Mouse (Mus musculus): ENCODE results near the gene Yap1. TPM values are rescaled to one million over a fixed set of nuclear protein-coding genes. Genes with fewer than 3 reads are reported as not detected.

Yap1 gene
- polyA plus RNA-seq, 1 experiment = 7.1 TPM

DNA sequence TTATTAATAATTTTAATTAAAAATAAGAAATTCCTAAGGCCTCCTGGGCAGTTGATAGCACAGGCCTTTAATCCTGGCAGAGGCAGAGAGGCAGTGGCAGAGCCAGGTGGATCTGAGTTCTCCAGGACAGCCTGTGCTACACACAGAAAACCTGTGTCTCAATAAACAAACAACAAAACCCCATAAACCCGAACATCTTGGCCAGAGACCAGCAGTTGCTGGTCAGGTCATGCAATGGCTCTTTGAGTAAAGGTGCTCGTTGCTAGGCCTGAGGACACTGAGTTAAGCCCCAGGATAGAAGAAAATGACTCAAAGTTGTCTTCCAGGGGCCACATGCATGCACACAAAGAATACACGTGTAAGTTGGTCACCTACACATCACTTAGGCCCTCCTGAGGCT, 75.5 kb downstream of the Yap1 start:
- 64% methylated on average over 3 of the region's 3 CpGs for WGBS
- no peak overlapping the region for H3K27ac ChIP-seq (ENCODE audit: control insufficient read depth, insufficient read depth, low read depth, low read length, poor library complexity)
- TF ChIP-seq POLR2A (IDR thresholded peaks at IDR 0.05; ENCODE audit: borderline replicate concordance, control insufficient read depth, low read depth, low read length) (no peak), CTCF (IDR thresholded peaks at IDR 0.05; ENCODE audit: control insufficient read depth, insufficient read depth, low read length) (no peak)
- H3K4me1 ChIP-seq (ENCODE audit: control insufficient read depth, insufficient read depth, low read length) = no peaks in the 10 kb centered on the region
- H3K4me3 ChIP-seq (replicated peaks; ENCODE audit: control insufficient read depth, low read depth, low read length) = no peak overlapping the region

DNA sequence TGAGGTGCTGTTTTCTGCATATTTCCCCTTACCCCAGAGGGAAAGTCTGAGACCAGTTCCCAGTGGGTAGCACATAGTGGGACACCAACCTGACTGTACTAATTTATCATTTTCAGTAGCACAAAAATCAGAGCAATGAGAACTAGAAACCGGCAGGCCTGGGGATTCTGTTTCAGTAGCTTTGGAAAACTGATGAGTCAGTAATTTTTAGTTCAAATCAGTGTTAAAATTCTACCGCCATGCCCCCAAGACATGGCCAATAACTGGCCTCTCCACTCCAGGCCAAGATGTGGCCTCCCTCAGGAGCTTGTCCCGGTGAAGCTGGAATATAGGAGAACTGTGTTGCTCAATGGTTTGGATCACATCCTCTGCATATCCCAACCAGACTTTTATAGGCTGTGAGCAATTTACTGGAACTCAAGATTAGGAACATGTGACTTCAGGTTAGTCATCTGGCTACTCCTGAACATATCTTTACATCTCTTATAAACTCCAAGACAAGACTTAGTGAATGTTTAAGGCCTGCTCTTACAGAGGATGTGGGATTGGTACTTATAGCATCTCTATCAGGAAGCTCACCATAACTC, 76.1 kb downstream of the Yap1 start:
- 83% methylated on average over 3 of the region's 3 CpGs for WGBS
- H3K4me1 ChIP-seq (ENCODE audit: control insufficient read depth, insufficient read depth, low read length) = no peaks in the 10 kb centered on the region
- no peak overlapping the region for H3K4me3 ChIP-seq (replicated peaks; ENCODE audit: control insufficient read depth, low read depth, low read length)
- H3K27ac ChIP-seq (ENCODE audit: control insufficient read depth, insufficient read depth, low read depth, low read length, poor library complexity) = no peak overlapping the region
- no peak for TF ChIP-seq CTCF (IDR thresholded peaks at IDR 0.05; ENCODE audit: control insufficient read depth, insufficient read depth, low read length)
- TF ChIP-seq POLR2A (IDR thresholded peaks at IDR 0.05; ENCODE audit: borderline replicate concordance, control insufficient read depth, low read depth, low read length) = no peak

DNA sequence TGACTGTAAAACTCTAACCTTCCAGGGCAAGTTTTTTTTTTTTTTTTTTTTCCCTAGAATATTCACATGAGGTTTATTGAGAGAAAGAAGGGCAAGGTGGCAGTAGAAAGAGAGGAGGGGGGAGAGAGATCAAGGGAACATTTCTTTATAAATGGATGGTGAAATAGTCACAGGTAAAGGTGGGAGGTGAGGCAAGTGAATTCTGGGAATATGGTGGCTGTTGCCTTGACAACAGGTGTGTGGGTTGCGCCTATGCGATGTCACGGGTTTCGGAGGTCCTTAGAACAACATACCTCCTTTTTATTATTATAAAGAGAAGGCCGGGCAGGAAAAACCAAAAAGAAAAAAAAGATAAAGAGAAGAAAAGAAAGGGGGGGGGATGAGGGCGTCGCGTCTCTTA, 89.5 kb downstream of the Yap1 start:
- WGBS = 75% methylated on average over 8 of the region's 8 CpGs
- H3K4me3 ChIP-seq (replicated peaks; ENCODE audit: control insufficient read depth, low read depth, low read length) = no peak overlapping the region
- no peak overlapping the region for H3K27ac ChIP-seq (ENCODE audit: control insufficient read depth, insufficient read depth, low read depth, low read length, poor library complexity)
- H3K4me1 ChIP-seq (ENCODE audit: control insufficient read depth, insufficient read depth, low read length) = no peaks in the 10 kb centered on the region; the same call in 1 of the 2 replicates
- TF ChIP-seq POLR2A (IDR thresholded peaks at IDR 0.05; ENCODE audit: borderline replicate concordance, control insufficient read depth, low read depth, low read length) = no peak

DNA sequence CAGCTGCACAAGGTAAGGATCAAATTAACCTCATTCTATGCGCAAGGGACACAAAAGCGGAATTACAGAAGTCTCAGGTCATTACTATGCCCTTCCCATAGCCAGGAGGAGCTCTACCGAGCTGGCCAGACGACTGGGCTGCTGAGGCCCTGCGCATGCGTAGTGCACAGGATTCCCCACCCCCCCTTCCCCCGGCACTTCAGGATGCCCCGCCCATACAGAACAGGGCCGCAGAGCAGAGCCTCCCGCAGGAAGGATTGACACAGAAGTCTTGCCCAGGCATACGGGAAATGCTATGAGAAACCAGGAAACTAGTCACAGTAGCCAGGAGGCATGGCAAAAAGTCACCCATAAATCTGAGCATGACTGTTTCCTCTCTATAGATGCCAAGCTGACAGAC, 89.9 kb downstream of the Yap1 start:
- WGBS = 7% methylated on average over 11 of the region's 11 CpGs
- Histone ChIP-seq H3K4me3 (replicated peaks; ENCODE audit: control insufficient read depth, low read depth, low read length) (no peak overlapping the region), H3K4me1 (ENCODE audit: control insufficient read depth, insufficient read depth, low read length) (no peaks in the 10 kb centered on the region; the same call in 1 of the 2 replicates), H3K27ac (ENCODE audit: control insufficient read depth, insufficient read depth, low read depth, low read length, poor library complexity) (no peak overlapping the region)
- TF ChIP-seq CTCF (IDR thresholded peaks at IDR 0.05; ENCODE audit: control insufficient read depth, insufficient read depth, low read length) (no peak), POLR2A (IDR thresholded peaks at IDR 0.05; ENCODE audit: borderline replicate concordance, control insufficient read depth, low read depth, low read length) (no peak)

DNA sequence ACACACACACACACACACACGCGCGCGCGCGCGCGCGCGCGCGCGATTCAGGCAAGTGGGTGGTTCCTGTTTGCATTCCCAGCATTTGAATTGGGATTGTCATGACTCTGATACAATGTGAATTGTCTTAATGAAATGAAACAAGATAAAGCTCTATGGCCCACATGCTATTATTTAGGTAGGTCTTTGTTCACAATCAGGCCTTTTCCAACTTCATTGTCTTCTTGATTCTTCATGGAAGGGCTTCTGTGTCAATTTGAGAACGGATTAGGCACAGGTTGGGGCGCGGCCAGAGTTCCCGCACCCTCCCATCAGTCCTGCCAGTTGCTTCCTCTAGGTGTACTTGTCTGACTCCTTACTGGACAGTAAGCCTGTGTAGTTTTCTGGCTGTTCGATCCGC, 90.4 kb downstream of the Yap1 start:
- WGBS = 83% methylated on average over 19 of the region's 19 CpGs
- no peak overlapping the region for H3K4me3 ChIP-seq (replicated peaks; ENCODE audit: control insufficient read depth, low read depth, low read length)
- no peak overlapping the region for H3K27ac ChIP-seq (ENCODE audit: control insufficient read depth, insufficient read depth, low read depth, low read length, poor library complexity)
- TF ChIP-seq CTCF (IDR thresholded peaks at IDR 0.05; ENCODE audit: control insufficient read depth, insufficient read depth, low read length) (no peak), POLR2A (IDR thresholded peaks at IDR 0.05; ENCODE audit: borderline replicate concordance, control insufficient read depth, low read depth, low read length) (no peak)
- H3K4me1 ChIP-seq (ENCODE audit: control insufficient read depth, insufficient read depth, low read length) = no peaks in the 10 kb centered on the region; the same call in 1 of the 2 replicates

DNA sequence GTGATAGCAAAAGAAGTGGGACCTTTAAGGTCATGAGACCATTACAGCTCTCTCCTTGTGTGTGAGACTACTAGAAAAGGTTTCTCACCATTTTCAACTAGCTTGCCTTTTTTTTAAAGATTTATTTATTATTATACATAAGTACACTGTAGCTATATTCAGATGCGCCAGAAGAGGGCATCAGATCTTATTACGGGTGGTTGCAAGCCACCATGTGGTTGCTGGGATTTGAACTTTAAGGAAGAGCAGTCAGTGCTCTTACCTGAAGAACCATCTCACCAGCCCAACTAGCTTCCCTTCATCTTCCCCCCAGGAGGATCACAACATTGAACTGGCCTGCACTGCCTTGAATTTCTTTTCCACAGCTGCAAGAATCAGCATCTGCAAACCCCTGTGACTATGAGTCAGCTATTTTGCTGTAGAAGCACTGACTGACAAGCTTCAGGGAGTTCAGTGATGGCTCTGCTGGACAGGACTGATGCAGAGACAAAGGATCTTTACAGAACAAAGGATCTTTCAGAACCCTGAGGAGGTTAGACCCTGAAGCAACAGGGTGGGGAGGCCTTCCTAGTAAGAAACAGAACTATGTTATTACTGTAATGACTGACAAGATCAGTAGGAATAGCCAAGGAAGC, 96.9 kb downstream of the Yap1 start:
- TF ChIP-seq CTCF (IDR thresholded peaks at IDR 0.05; ENCODE audit: control insufficient read depth, insufficient read depth, low read length) (no peak), POLR2A (IDR thresholded peaks at IDR 0.05; ENCODE audit: borderline replicate concordance, control insufficient read depth, low read depth, low read length) (no peak)
- Histone ChIP-seq H3K4me1 (ENCODE audit: control insufficient read depth, insufficient read depth, low read length) (no peaks in the 10 kb centered on the region), H3K4me3 (replicated peaks; ENCODE audit: control insufficient read depth, low read depth, low read length) (no peak overlapping the region), H3K27ac (ENCODE audit: control insufficient read depth, insufficient read depth, low read depth, low read length, poor library complexity) (no peak overlapping the region)
- 79% methylated on average over 2 of the region's 2 CpGs for WGBS

DNA sequence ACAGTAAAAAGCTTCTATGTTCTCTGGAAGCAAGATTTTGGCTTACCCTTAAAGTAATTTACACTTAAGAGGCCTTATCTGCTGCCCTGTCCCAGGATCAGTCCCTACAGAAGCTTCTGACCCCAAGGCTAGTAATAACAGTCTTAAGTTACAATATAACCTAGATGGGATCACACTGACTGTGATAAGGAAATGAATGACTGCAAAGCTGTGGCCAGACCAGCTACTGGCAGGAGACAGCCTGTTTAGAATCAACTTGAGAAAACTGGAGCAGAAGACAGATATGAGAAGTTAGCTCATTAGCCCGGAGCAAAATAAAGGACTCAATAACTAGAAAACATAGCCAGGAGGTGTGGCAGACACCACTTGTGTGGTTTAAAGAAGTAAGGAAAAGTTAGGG, 97.8 kb downstream of the Yap1 start:
- Histone ChIP-seq H3K27ac (ENCODE audit: control insufficient read depth, insufficient read depth, low read depth, low read length, poor library complexity) (no peak overlapping the region), H3K4me3 (replicated peaks; ENCODE audit: control insufficient read depth, low read depth, low read length) (no peak overlapping the region), H3K4me1 (ENCODE audit: control insufficient read depth, insufficient read depth, low read length) (no peaks in the 10 kb centered on the region)
- 74% methylated on average over 1 of the region's 1 CpGs for WGBS
- TF ChIP-seq CTCF (IDR thresholded peaks at IDR 0.05; ENCODE audit: control insufficient read depth, insufficient read depth, low read length) (no peak), POLR2A (IDR thresholded peaks at IDR 0.05; ENCODE audit: borderline replicate concordance, control insufficient read depth, low read depth, low read length) (no peak)

DNA sequence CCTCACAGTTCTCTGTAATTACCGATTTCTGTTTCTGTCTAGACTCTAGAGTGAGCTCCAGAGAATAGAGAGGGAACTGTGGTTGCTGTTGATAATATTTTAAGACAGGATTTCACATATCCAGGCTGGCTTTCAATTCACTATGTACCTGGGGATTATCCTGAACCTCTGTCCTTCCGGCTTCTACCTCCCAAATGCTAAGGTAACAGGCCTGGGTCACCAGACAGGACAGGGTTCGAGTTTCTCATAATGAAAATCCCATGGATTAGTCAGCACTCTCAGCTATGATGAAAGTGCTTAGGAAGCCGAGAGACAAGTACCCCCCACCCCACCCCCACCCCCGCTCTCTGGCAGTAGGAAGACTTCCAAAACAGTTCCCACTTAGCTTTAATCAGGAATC, 100.6 kb downstream of the Yap1 start:
- H3K27ac ChIP-seq (ENCODE audit: control insufficient read depth, insufficient read depth, low read depth, low read length, poor library complexity) = no peak overlapping the region
- TF ChIP-seq POLR2A (IDR thresholded peaks at IDR 0.05; ENCODE audit: borderline replicate concordance, control insufficient read depth, low read depth, low read length) = no peak
- no peak for TF ChIP-seq CTCF (IDR thresholded peaks at IDR 0.05; ENCODE audit: control insufficient read depth, insufficient read depth, low read length)
- WGBS = 77% methylated on average over 5 of the region's 5 CpGs
- H3K4me3 ChIP-seq (replicated peaks; ENCODE audit: control insufficient read depth, low read depth, low read length) = no peak overlapping the region
- no peaks in the 10 kb centered on the region for H3K4me1 ChIP-seq (ENCODE audit: control insufficient read depth, insufficient read depth, low read length)

DNA sequence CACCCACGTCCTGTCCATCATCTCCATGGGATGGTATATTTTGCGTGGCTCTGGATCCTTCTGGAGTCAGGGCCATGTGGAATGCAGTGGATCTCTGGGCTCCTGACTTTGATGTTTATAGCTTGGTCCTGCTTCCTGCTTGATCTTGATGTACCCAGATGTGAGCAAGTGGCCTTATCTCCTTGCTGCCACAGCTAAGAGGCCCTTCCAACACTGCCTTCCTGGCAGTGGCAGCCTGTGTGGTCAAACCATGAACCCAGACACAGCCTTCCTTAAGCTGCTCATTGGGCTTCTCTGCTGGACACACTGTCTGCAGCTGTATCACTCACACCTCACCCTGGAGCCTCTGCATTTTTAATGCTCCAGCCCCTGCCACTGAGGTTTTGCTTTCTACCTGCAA, 101.1 kb downstream of the Yap1 start:
- Histone ChIP-seq H3K4me1 (ENCODE audit: control insufficient read depth, insufficient read depth, low read length) (no peaks in the 10 kb centered on the region), H3K27ac (ENCODE audit: control insufficient read depth, insufficient read depth, low read depth, low read length, poor library complexity) (no peak overlapping the region), H3K4me3 (replicated peaks; ENCODE audit: control insufficient read depth, low read depth, low read length) (no peak overlapping the region)
- no peak for TF ChIP-seq POLR2A (IDR thresholded peaks at IDR 0.05; ENCODE audit: borderline replicate concordance, control insufficient read depth, low read depth, low read length)
- TF ChIP-seq CTCF (IDR thresholded peaks at IDR 0.05; ENCODE audit: control insufficient read depth, insufficient read depth, low read length) = no peak
- 93% methylated on average over 2 of the region's 2 CpGs for WGBS
